Mouse (Mus musculus) embryonic facial prominence, embryonic 15.5 days (tissue): Measurements from ENCODE around the gene Mdh2. TPM values are rescaled to one million over a fixed set of nuclear protein-coding genes. Genes with fewer than 3 reads are reported as not detected.

Experiments
- ATAC-seq: fragments of 200-750 bp; cut with Nextera tagmentation; 2 replicates; pipeline ENCODE4 v1.8.0; 2017; ENCODE audit warnings: low read depth, moderate TSS enrichment; ENCODE audit not compliant: insufficient number of reproducible peaks, low FRiP score, low TSS enrichment
- H3K27ac ChIP-seq: fragments of 300-500 bp; sonication (generic); replicated peaks from 2 replicates; pipeline ENCODE4 v1.5.1; 2015; ENCODE audit warnings: mild to moderate bottlenecking, inconsistent platforms
- H3K27me3 ChIP-seq: fragments of 300-500 bp; sonication (generic); 2 replicates; pipeline ENCODE4 v1.6.1; 2015; ENCODE audit warnings: inconsistent platforms
- H3K36me3 ChIP-seq: fragments of 300-500 bp; sonication (generic); 2 replicates; pipeline ENCODE4 v1.6.1; 2015; ENCODE audit warnings: mild to moderate bottlenecking, inconsistent platforms
- H3K4me1 ChIP-seq: fragments of 300-500 bp; sonication (generic); 2 replicates; pipeline ENCODE4 v1.6.1; 2015; ENCODE audit warnings: inconsistent platforms
- H3K4me2 ChIP-seq: fragments of 300-500 bp; sonication (generic); replicated peaks from 2 replicates; pipeline ENCODE4 v1.6.1; 2015; ENCODE audit warnings: mild to moderate bottlenecking, inconsistent platforms
- H3K4me3 ChIP-seq: fragments of 300-500 bp; sonication (generic); replicated peaks from 2 replicates; pipeline ENCODE4 v1.5.1; 2015; ENCODE audit warnings: mild to moderate bottlenecking, inconsistent platforms
- H3K9ac ChIP-seq: fragments of 300-500 bp; sonication (generic); 2 replicates; pipeline ENCODE4 v1.6.1; 2015; ENCODE audit warnings: inconsistent platforms
- H3K9me3 ChIP-seq: fragments of 300-500 bp; sonication (generic); replicated peaks from 2 replicates; pipeline ENCODE4 v1.6.1; 2016; ENCODE audit warnings: inconsistent platforms
- WGBS: fragments of 180-500 bp; shearing (Covaris S2); methylation state at CpG from one replicate; pipeline ENCODE4 v1.1.7; 2015; 5-methylcytosine and 5-hydroxymethylcytosine counted together
- polyA plus RNA-seq: library from polyadenylated mRNA; unstranded; fragments of >200 nt; fragmentation: Nextera tagmentation; extraction: Ambion mirVana; gene quantifications from 2 replicates; pipeline ENCODE4 v1.2.1, GENCODE M21; 2015

The Mdh2 gene
- polyA plus RNA-seq, 1 experiment from 2014 or later = 482 TPM

GRCm38 (mm10) chr5:135777796-135778470 lies 347 bp upstream of the Mdh2 start, which contains the start of gene Styxl1:
Gene Styxl1, minus strand, starts transcription at chr5:135778385.
- peak within 1 kb of the TSS; percentile 95 for H3K4me3 ChIP-seq
- under 1% methylated on average over 45 of the region's 45 CpGs for WGBS
- peak within 1 kb of the TSS; percentile 96 for H3K9ac ChIP-seq

GRCm38 (mm10) chr5:135780331-135780730 lies 2.1 kb downstream of the Mdh2 start:
- peaks cover 29% of the 10 kb centered on the region for H3K4me1 ChIP-seq
- no peaks in the 10 kb centered on the region for H3K27me3 ChIP-seq
- H3K9me3 ChIP-seq = no peaks in the 10 kb centered on the region
- H3K36me3 ChIP-seq = peaks cover 41% of the 10 kb centered on the region
- H3K27ac ChIP-seq = no peak overlapping the region
- 81% methylated on average over 8 of the region's 8 CpGs for WGBS
- no peak overlapping the region for H3K4me3 ChIP-seq
- ATAC-seq = no peak
- H3K4me2 ChIP-seq = no peak overlapping the region
- no peak overlapping the region for H3K9ac ChIP-seq

More at GRCm38 (mm10) chr5:135777796-135778470, 347 bp upstream of the Mdh2 start, which contains the start of gene Styxl1:
- Histone ChIP-seq H3K4me1 (peaks cover 29% of the 10 kb centered on the region), H3K36me3 (peaks cover 17% of the 10 kb centered on the region), H3K9me3 (no peaks in the 10 kb centered on the region), H3K27me3 (no peaks in the 10 kb centered on the region), H3K4me2 (peak within 1 kb of the TSS; percentile 76), H3K27ac (peak within 1 kb of the TSS; percentile 96)
- peak; percentile 8; the same call in 1 of the 2 replicates for ATAC-seq

GRCm38 (mm10) chr5:135782901-135783300 lies 4.6 kb downstream of the Mdh2 start:
- H3K27me3 ChIP-seq = no peaks in the 10 kb centered on the region
- ATAC-seq = no peak
- no peaks in the 10 kb centered on the region for H3K9me3 ChIP-seq
- no peak overlapping the region for H3K4me3 ChIP-seq
- WGBS = 90% methylated on average over 4 of the region's 4 CpGs
- H3K27ac ChIP-seq = no peak overlapping the region
- no peak overlapping the region for H3K4me2 ChIP-seq
- no peak overlapping the region for H3K9ac ChIP-seq
- peaks cover 23% of the 10 kb centered on the region for H3K4me1 ChIP-seq
- H3K36me3 ChIP-seq = peaks cover 67% of the 10 kb centered on the region

- peak overlapping the region; percentile 40 for H3K4me2 ChIP-seq
- peaks cover 9% of the 10 kb centered on the region for H3K4me1 ChIP-seq
- H3K9me3 ChIP-seq = no peaks in the 10 kb centered on the region
- H3K4me3 ChIP-seq = peak overlapping the region; percentile 31
- no peaks in the 10 kb centered on the region for H3K27me3 ChIP-seq
- no peak overlapping the region; the same call in 1 of the 2 replicates for H3K27ac ChIP-seq
- ATAC-seq = peak; percentile 75
- peaks cover 27% of the 10 kb centered on the region for H3K36me3 ChIP-seq
- 0 out of 2 replicates have a peak overlapping the region, but pooled peaks have one; percentile 4 for H3K9ac ChIP-seq
- 11% methylated on average over 20 of the region's 20 CpGs for WGBS
These were observed 15.9 kb downstream of the Mdh2 start for GRCm38 (mm10) chr5:135793996-135794858.

GRCm38 (mm10) chr5:135794859-135795181 lies 16.5 kb downstream of the Mdh2 start:
- no peak overlapping the region; the same call in 1 of the 2 replicates for H3K27ac ChIP-seq
- no peak; the same call in 1 of the 2 replicates for ATAC-seq
- H3K4me1 ChIP-seq = peaks cover 9% of the 10 kb centered on the region
- 8% methylated on average over 5 of the region's 5 CpGs for WGBS
- peak overlapping the region; percentile 40 for H3K4me2 ChIP-seq
- no peaks in the 10 kb centered on the region for H3K9me3 ChIP-seq
- H3K4me3 ChIP-seq = peak overlapping the region; percentile 31
- H3K9ac ChIP-seq = 0 out of 2 replicates have a peak overlapping the region, but pooled peaks have one; percentile 4
- no peaks in the 10 kb centered on the region for H3K27me3 ChIP-seq
- peaks cover 21% of the 10 kb centered on the region for H3K36me3 ChIP-seq

GRCm38 (mm10) chr5:135799746-135800145 lies 21.5 kb downstream of the Mdh2 start:
- H3K27me3 ChIP-seq = no peaks in the 10 kb centered on the region
- 42% methylated on average over 4 of the region's 4 CpGs for WGBS

GRCm38 (mm10) chr5:135800927-135801326 lies 22.6 kb downstream of the Mdh2 start:
- 2% methylated on average over 6 of the region's 6 CpGs for WGBS
- 0 out of 2 replicates have a peak overlapping the region, but pooled peaks have one; percentile 29 for H3K27ac ChIP-seq
- no peaks in the 10 kb centered on the region for H3K9me3 ChIP-seq
- no peak overlapping the region for H3K9ac ChIP-seq
- H3K36me3 ChIP-seq = no peaks in the 10 kb centered on the region
- peaks cover 16% of the 10 kb centered on the region for H3K4me1 ChIP-seq
- no peak overlapping the region for H3K4me2 ChIP-seq
- H3K4me3 ChIP-seq = no peak overlapping the region
- ATAC-seq = peak; percentile 64; the same call in 1 of the 2 replicates
- peaks cover 2% of the 10 kb centered on the region; the same call in 1 of the 2 replicates for H3K27me3 ChIP-seq

More at GRCm38 (mm10) chr5:135799746-135800145, 21.5 kb downstream of the Mdh2 start:
- H3K4me2 ChIP-seq = no peak overlapping the region
- H3K36me3 ChIP-seq = no peaks in the 10 kb centered on the region
- H3K9me3 ChIP-seq = no peaks in the 10 kb centered on the region
- ATAC-seq = no peak
- H3K27ac ChIP-seq = no peak overlapping the region
- peaks cover 17% of the 10 kb centered on the region for H3K4me1 ChIP-seq
- no peak overlapping the region for H3K9ac ChIP-seq
- no peak overlapping the region for H3K4me3 ChIP-seq

GRCm38 (mm10) chr5:135802641-135803040 lies 24.4 kb downstream of the Mdh2 start:
- Histone ChIP-seq H3K4me2 (no peak overlapping the region), H3K9me3 (no peaks in the 10 kb centered on the region), H3K9ac (no peak overlapping the region), H3K4me1 (peaks cover 16% of the 10 kb centered on the region), H3K27me3 (peaks cover 5% of the 10 kb centered on the region; the same call in 1 of the 2 replicates), H3K27ac (no peak overlapping the region), H3K36me3 (no peaks in the 10 kb centered on the region), H3K4me3 (no peak overlapping the region)
- WGBS = 90% methylated on average over 8 of the region's 8 CpGs
- ATAC-seq = no peak

- ATAC-seq = no peak
- Histone ChIP-seq H3K4me1 (peaks cover 16% of the 10 kb centered on the region), H3K4me2 (no peak overlapping the region), H3K9me3 (no peaks in the 10 kb centered on the region), H3K27ac (no peak overlapping the region), H3K36me3 (no peaks in the 10 kb centered on the region), H3K4me3 (no peak overlapping the region), H3K27me3 (peaks cover 5% of the 10 kb centered on the region; the same call in 1 of the 2 replicates), H3K9ac (no peak overlapping the region)
- WGBS = 64% methylated on average over 4 of the region's 4 CpGs
These were observed 24.9 kb downstream of the Mdh2 start for GRCm38 (mm10) chr5:135803135-135803534.

GRCm38 (mm10) chr5:135803676-135804075 lies 25.4 kb downstream of the Mdh2 start:
- Histone ChIP-seq H3K36me3 (no peaks in the 10 kb centered on the region), H3K27me3 (peaks cover 5% of the 10 kb centered on the region; the same call in 1 of the 2 replicates), H3K4me3 (no peak overlapping the region), H3K4me1 (peaks cover 16% of the 10 kb centered on the region), H3K9ac (no peak overlapping the region), H3K4me2 (no peak overlapping the region), H3K9me3 (no peaks in the 10 kb centered on the region), H3K27ac (no peak overlapping the region)
- whole genome bisulfite sequencing = 76% methylated on average over 4 of the region's 4 CpGs
- ATAC-seq = no peak

- ATAC-seq = no peak
- 50% methylated on average over 2 of the region's 2 CpGs for WGBS
- Histone ChIP-seq H3K4me2 (no peak overlapping the region), H3K4me1 (peaks cover 16% of the 10 kb centered on the region), H3K9ac (no peak overlapping the region), H3K4me3 (no peak overlapping the region), H3K27me3 (peaks cover 5% of the 10 kb centered on the region; the same call in 1 of the 2 replicates), H3K9me3 (no peaks in the 10 kb centered on the region), H3K36me3 (no peaks in the 10 kb centered on the region), H3K27ac (no peak overlapping the region)
These were observed 26.5 kb downstream of the Mdh2 start for GRCm38 (mm10) chr5:135804735-135805134.
